Mouse (Mus musculus): ENCODE data around the gene Doc2a. TPM values are rescaled to one million over a fixed set of nuclear protein-coding genes. Genes with fewer than 3 reads are reported as not detected.
A peak's percentile ranks its signal among the peaks of the same experiment; 100 is the strongest.

Gene Doc2a
- total and polyA plus RNA-seq, 3 experiments: 2.3 TPM; not detected in 2

- Histone ChIP-seq H3K9ac (ENCODE audit: control insufficient read depth, low read depth, low read length, poor library complexity, severe bottlenecking) (peak within 1 kb of the TSS; percentile 89), H3K36me3 (ENCODE audit: control insufficient read depth in 1 of 2, insufficient read depth in 2 of 2, low read length in 2 of 2) (peaks cover 1 to 22% of the 10 kb centered on the region in 2 experiments), H3K27me3 (ENCODE audit: control insufficient read depth in 1 of 2, insufficient read depth in 2 of 2, low read length in 2 of 2) (no peaks in the 10 kb centered on the region), H3K79me2 (ENCODE audit: control insufficient read depth, insufficient read depth, low read length, poor library complexity) (peaks cover 26% of the 10 kb centered on the region), H3K27ac (ENCODE audit: control insufficient read depth, low read depth, low read length) (peak within 1 kb of the TSS; percentile 92), H3K4me3 (ENCODE audit: control insufficient read depth in 1 of 2, insufficient read depth in 1 of 2, low read depth in 2 of 2, low read length in 2 of 2) (peak within 1 kb of the TSS; percentile 53 to 83), H3K9me3 (replicated peaks; ENCODE audit: insufficient read depth, low read length) (no peaks in the 10 kb centered on the region), H3K4me1 (ENCODE audit: control insufficient read depth in 1 of 2, insufficient read depth in 2 of 2, low read length in 2 of 2) (peaks cover 2 to 19% of the 10 kb centered on the region in 2 experiments; a peak in 3 of 4 replicates)
- DNase-seq (ENCODE audit: low read depth, low spot score): peak; percentile 96
- TF ChIP-seq SIN3A (IDR thresholded peaks at IDR 0.05; ENCODE audit: low read length) (peak; percentile 72), MEF2A (IDR thresholded peaks at IDR 0.05; ENCODE audit: extremely low read depth, insufficient replicate concordance, low read depth, low read length, poor library complexity, severe bottlenecking) (no peak), MYC (IDR thresholded peaks at IDR 0.05; ENCODE audit: low read depth, low read length) (peak; percentile 83), ETS1 (IDR thresholded peaks at IDR 0.05; ENCODE audit: low read depth, low read length) (peak; percentile 37), MAZ (IDR thresholded peaks at IDR 0.05; ENCODE audit: low read depth, low read length) (peak; percentile 90), ZMIZ1 (IDR thresholded peaks at IDR 0.05; ENCODE audit: low read depth, low read length) (peak; percentile 43; the same call in 1 of the 2 replicates), TCF12 (IDR thresholded peaks at IDR 0.05; ENCODE audit: low read depth, low read length) (peak; percentile 64; the same call in 1 of the 2 replicates), MAX (IDR thresholded peaks at IDR 0.05; ENCODE audit: low read length) (no peak; the same call in none of the 2 replicates), RCOR1 (IDR thresholded peaks at IDR 0.05; ENCODE audit: low read depth, low read length) (0 out of 2 replicates have a peak, but pooled peaks have one; percentile 7), CTCF (IDR thresholded peaks at IDR 0.05 in 2 of 3, conservative IDR thresholded peaks at IDR 0.05 in 1 of 3; ENCODE audit: control insufficient read depth in 1 of 3, insufficient read depth in 1 of 3, low read depth in 2 of 3, low read length in 3 of 3, poor library complexity in 1 of 3, severe bottlenecking in 1 of 3) (no peak), ELF1 (IDR thresholded peaks at IDR 0.05; ENCODE audit: low read depth, low read length) (peak; percentile 96), KAT2A (conservative IDR thresholded peaks at IDR 0.05; ENCODE audit: low read depth, low read length) (peak; percentile 74; the same call in 1 of the 2 replicates), EP300 (IDR thresholded peaks at IDR 0.05; ENCODE audit: low read depth in 1 of 2, low read length in 2 of 2) (no peak), NELFE (IDR thresholded peaks at IDR 0.05; ENCODE audit: low read depth, low read length) (peak; percentile 89), MXI1 (IDR thresholded peaks at IDR 0.05; ENCODE audit: low read depth, low read length) (no peak; the same call in none of the 2 replicates), POLR2AphosphoS2 (IDR thresholded peaks at IDR 0.05; ENCODE audit: low read length) (peak; percentile 88; the same call in 1 of the 2 replicates), POLR2A (IDR thresholded peaks at IDR 0.05; ENCODE audit: control insufficient read depth in 1 of 2, insufficient read depth in 1 of 2, low read depth in 1 of 2, low read length in 2 of 2, poor library complexity in 1 of 2) (peak; percentile 47 to 84), HCFC1 (IDR thresholded peaks at IDR 0.05; ENCODE audit: low read depth, low read length) (peak; percentile 97)
Measured at GRCm38 (mm10) chr7:126861429-126862130, 14.4 kb downstream of the Doc2a start, which contains the start of gene Hirip3. Hirip3 (plus strand) TSS chr7:126861972.

Measured in MEL (cell line).